Mouse (Mus musculus): ENCODE results near the gene Utp3. TPM values are rescaled to one million over a fixed set of nuclear protein-coding genes. Genes with fewer than 3 reads are reported as not detected.

Utp3 gene
- 116 TPM for polyA plus RNA-seq (2017; shearing (Covaris generic))

DNA sequence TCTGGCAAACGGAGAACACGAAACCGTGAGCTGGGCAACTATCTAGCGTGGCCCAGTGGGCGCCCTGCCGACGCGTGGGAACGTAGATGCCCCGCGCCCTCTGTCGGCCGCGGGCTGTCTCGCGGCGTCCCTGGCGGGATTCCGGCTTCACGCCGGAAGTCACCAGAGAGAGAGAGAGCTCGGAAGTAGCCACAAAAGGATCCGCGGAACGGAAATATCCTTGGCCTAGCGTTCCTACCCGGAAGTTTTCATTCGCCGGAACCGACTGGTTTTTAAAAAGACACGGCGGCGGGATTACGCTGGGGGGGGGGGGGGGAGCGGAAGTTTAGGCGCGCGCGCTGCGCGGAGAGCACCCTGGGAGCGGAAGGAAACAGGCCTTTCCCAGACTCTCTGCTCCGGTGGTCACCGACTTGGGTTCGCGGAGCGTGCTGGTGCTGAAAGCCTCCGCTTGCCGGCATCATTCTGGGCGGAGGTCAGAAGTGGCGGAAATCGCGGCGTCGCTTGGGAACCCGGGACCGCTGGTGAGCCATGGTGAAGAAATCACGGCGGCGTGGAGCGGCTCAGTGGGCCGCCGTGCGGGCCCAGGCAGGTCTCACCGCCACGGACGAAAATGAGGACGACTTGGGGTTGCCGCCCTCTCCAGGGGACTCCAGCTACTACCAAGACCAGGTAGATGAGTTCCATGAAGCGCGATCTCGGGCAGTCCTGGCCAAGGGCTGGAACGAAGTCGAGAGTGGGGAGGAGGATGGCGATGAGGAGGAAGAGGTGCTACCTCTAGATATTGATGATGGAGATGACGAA is at the start of gene Utp3:
TSS of gene Utp3 (plus strand) at position 377 of the 801 bp plus-strand sequence.

DNA sequence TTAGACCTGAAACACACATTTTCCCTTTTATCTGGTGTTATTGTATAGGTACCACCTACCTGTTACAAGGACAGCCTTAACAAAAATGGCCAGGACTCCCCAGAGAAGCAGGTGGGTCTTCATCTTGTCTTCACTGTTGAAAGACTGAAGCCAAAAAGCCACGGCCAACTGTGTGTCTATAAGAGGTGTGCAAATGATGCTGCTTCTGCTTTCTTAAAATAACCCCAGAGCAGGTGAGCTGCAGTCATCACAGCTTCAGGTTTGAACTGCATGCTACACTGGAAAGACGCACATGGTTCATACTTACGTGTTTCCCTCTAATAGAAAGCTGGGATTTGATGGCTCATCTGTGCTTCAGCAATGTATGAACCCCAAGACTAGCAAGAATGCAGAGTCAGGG is 26.6 kb upstream of the Utp3 start, which contains the start of gene Jchain:
TSS of gene Jchain (minus strand) at position 235 of the 400 bp plus-strand sequence.

DNA sequence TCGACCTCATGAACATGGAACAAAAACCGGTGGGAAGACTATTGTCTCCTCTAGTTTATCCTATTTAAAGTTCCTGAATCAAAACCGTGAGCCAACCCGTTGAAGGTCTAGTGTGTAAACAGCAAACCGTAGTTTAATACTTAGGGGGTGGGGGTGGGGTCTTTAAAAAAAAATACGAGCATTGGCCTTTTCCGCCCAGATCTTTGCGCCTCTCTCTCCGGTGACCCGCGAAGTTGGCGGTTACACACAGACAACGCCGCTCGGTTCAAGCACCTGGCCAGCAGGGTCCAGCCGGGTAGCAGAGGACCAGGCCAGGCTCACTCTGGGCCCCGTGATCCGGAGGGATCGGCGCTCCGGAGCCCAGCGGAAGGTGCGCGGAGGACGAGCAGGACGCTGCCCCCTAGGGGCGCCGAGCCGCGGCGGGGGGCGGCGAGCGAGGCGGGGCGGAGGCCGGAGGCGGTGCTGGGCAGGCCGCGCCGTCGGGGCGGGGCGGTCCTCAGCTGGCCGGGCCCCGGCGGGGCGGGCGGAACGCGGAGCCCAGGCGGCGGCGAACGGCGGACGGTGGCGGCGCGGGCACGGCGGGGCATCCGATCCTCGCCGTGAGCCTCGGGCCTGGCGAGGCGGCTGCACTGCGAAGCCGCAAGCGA is 10.4 kb downstream of the Utp3 start, which contains the start of gene Rufy3:
TSS of gene Rufy3 (plus strand) at position 540 of the 647 bp plus-strand sequence.

Other genes with a start within 250 kb of the Utp3 start
- gene Prol1, start 237.2 kb upstream of the Utp3 start, polyA plus RNA-seq (2017; shearing (Covaris generic)) = not detected
- gene Amtn, start 178.4 kb upstream of the Utp3 start, polyA plus RNA-seq (2017; shearing (Covaris generic)) = not detected
- not detected for gene Ambn, start 98.5 kb upstream of the Utp3 start, polyA plus RNA-seq (2017; shearing (Covaris generic))
- gene Enam, start 66.5 kb upstream of the Utp3 start, polyA plus RNA-seq (2017; shearing (Covaris generic)) = not detected
- 2.7 TPM for gene Jchain, start 26.6 kb upstream of the Utp3 start, polyA plus RNA-seq (2017; shearing (Covaris generic))
- 0.93 TPM for gene Rufy3, start 10.6 kb downstream of the Utp3 start, polyA plus RNA-seq (2017; shearing (Covaris generic))
- 3.1 TPM for gene Grsf1, start 121.7 kb downstream of the Utp3 start, polyA plus RNA-seq (2017; shearing (Covaris generic))
- gene Mob1b, start 166.4 kb downstream of the Utp3 start, polyA plus RNA-seq (2017; shearing (Covaris generic)) = 7.5 TPM
- 71.1 TPM for gene Dck, start 210.5 kb downstream of the Utp3 start, polyA plus RNA-seq (2017; shearing (Covaris generic))

All from CD4-positive, CD25-positive, alpha-beta regulatory T cell, adult 9 weeks (primary cell).